Mouse (Mus musculus): ENCODE data around the gene Kcnk13. TPM values are rescaled to one million over a fixed set of nuclear protein-coding genes. Genes with fewer than 3 reads are reported as not detected.

Kcnk13 gene
- 0.46 and 0.63 TPM in 2 replicates for polyA plus RNA-seq (2015; fragmentation: Nextera tagmentation; extraction: Ambion mirVana)

GRCm38 (mm10) chr12:99964301-99965202 lies at the start of gene Kcnk13:
Kcnk13 (plus strand) TSS chr12:99964499.
- Histone ChIP-seq H3K4me3 (replicated peaks) (peak within 1 kb of the TSS; percentile 46), H3K9ac (no peak within 1 kb of the TSS), H3K27ac (no peak within 1 kb of the TSS), H3K4me2 (peak within 1 kb of the TSS; percentile 66), H3K27me3 (peaks cover 70% of the 10 kb centered on the region), H3K4me1 (replicated peaks) (peaks cover 24% of the 10 kb centered on the region), H3K9me3 (replicated peaks) (no peaks in the 10 kb centered on the region), H3K36me3 (no peaks in the 10 kb centered on the region)
- DNase-seq (no peak), ATAC-seq (ENCODE audit: low read depth) (peak; percentile 49)
- WGBS (ENCODE audit: insufficient replicate concordance), result 3% methylated on average over 39 of the region's 39 CpGs

DNA sequence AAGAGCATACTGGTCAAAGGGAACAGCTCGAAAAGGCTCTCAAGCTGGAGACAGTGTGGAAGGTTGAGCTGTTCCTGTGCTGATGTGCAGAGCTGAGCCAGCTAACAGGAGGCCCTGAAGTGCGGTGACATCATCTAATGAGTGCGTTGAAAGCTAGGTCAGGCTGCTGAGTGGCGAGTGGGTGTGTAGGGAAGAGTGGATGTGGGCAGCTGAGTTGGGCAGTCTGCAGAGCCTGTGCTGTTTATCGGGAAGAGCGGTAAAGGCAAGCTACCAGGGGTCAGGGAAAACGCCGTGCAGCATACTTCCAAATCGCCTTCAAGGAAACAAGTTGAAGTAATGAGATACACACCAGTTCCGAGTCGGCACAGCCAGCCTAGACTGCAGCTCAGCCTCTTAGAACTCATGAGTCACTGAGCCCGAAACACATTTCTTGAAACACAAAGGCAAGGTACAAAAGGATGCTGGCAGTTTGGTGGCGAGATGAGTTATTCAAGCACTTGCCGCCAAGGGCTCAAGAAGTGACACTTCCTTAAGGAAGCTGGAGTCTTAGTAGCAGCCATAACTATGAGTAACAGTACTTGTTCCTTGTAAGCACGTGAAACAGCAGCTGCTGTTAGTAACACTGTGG lies 46.4 kb upstream of the Kcnk13 start:
- no peaks in the 10 kb centered on the region for H3K4me1 ChIP-seq (replicated peaks)
- no peak for DNase-seq
- H3K27ac ChIP-seq, result no peak overlapping the region
- no peak overlapping the region for H3K4me3 ChIP-seq (replicated peaks)
- no peak overlapping the region for H3K4me2 ChIP-seq
- 81% methylated on average over 15 of the region's 15 CpGs for WGBS (ENCODE audit: insufficient replicate concordance)
- peaks cover 32% of the 10 kb centered on the region for H3K36me3 ChIP-seq
- no peaks in the 10 kb centered on the region for H3K9me3 ChIP-seq (replicated peaks)
- no peaks in the 10 kb centered on the region for H3K27me3 ChIP-seq
- H3K9ac ChIP-seq, result no peak overlapping the region
- ATAC-seq (ENCODE audit: low read depth), result no peak

DNA sequence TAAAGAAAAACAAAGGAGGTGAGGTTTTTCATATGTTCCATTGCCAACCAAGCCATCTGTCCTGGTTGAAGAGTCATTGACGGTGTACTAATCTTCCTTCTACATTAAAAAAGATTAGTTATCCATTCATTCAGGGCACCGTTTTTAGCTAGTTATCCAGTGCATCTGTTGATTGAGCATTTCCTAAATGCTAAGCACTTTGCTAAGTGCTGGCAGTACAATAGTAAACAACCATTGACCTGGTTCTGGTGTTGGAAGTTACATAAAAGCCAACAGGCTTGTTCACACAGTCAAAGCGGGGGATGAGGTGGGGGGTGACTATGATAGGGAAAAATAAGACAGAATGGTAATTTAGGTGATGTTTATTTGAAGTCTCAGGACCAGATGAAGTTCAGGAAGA lies 44.7 kb upstream of the Kcnk13 start:
- Histone ChIP-seq H3K9me3 (replicated peaks) (no peaks in the 10 kb centered on the region), H3K9ac (no peak overlapping the region), H3K27ac (no peak overlapping the region), H3K4me2 (no peak overlapping the region), H3K4me3 (replicated peaks) (no peak overlapping the region), H3K4me1 (replicated peaks) (no peaks in the 10 kb centered on the region), H3K36me3 (peaks cover 22% of the 10 kb centered on the region), H3K27me3 (no peaks in the 10 kb centered on the region)
- WGBS (ENCODE audit: insufficient replicate concordance), result 72% methylated on average over 3 of the region's 3 CpGs
- DNase-seq (no peak), ATAC-seq (ENCODE audit: low read depth) (no peak)

- Histone ChIP-seq H3K9me3 (replicated peaks) (no peaks in the 10 kb centered on the region), H3K27ac (no peak overlapping the region), H3K27me3 (no peaks in the 10 kb centered on the region), H3K9ac (no peak overlapping the region), H3K4me1 (replicated peaks) (no peaks in the 10 kb centered on the region), H3K4me2 (no peak overlapping the region), H3K36me3 (peaks cover 12% of the 10 kb centered on the region; the same call in 1 of the 2 replicates), H3K4me3 (replicated peaks) (no peak overlapping the region)
- DNase-seq (no peak), ATAC-seq (ENCODE audit: low read depth) (no peak)
- 70% methylated on average over 3 of the region's 3 CpGs for WGBS (ENCODE audit: insufficient replicate concordance)
These were observed 43.3 kb upstream of the Kcnk13 start for GRCm38 (mm10) chr12:99921045-99921444.

- Histone ChIP-seq H3K27me3 (no peaks in the 10 kb centered on the region), H3K36me3 (peaks cover 13% of the 10 kb centered on the region; the same call in 1 of the 2 replicates), H3K4me2 (no peak overlapping the region), H3K4me1 (replicated peaks) (no peaks in the 10 kb centered on the region), H3K27ac (no peak overlapping the region), H3K9me3 (replicated peaks) (no peaks in the 10 kb centered on the region), H3K4me3 (replicated peaks) (no peak overlapping the region), H3K9ac (no peak overlapping the region)
- no peak for ATAC-seq (ENCODE audit: low read depth)
- DNase-seq, result no peak
- WGBS (ENCODE audit: insufficient replicate concordance), result 71% methylated on average over 5 of the region's 5 CpGs
These were observed 41.1 kb upstream of the Kcnk13 start for GRCm38 (mm10) chr12:99923131-99923606.

- Histone ChIP-seq H3K4me2 (no peak overlapping the region), H3K4me3 (replicated peaks) (no peak overlapping the region), H3K36me3 (peaks cover 11% of the 10 kb centered on the region; the same call in 1 of the 2 replicates), H3K9me3 (replicated peaks) (no peaks in the 10 kb centered on the region), H3K27ac (no peak overlapping the region), H3K9ac (no peak overlapping the region), H3K4me1 (replicated peaks) (no peaks in the 10 kb centered on the region), H3K27me3 (no peaks in the 10 kb centered on the region)
- ATAC-seq (ENCODE audit: low read depth) (no peak), DNase-seq (no peak)
- WGBS (ENCODE audit: insufficient replicate concordance), result 73% methylated on average over 5 of the region's 5 CpGs
These were observed 40.6 kb upstream of the Kcnk13 start for GRCm38 (mm10) chr12:99923703-99924102.

DNA sequence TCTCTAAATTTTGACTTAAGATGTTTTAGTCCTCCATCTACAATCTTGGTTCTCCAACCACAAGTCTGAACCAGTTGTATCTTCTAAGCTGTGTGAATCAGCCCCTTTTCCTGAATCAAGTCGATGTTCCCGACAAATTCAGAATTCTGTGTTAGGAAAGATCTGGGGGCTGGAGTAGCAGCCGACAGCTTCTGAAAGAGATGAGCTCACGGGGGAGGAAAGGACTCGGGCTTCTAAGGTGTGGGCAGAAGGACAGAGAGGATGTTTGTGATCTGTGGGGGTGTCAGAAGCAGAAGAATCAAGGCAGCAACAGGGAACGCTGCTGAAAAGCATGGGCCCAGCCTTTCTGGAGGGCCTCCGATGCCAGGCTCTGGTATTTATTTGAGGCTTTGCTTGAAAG lies 36.0 kb upstream of the Kcnk13 start:
- Histone ChIP-seq H3K9ac (no peak overlapping the region), H3K36me3 (peaks cover 14% of the 10 kb centered on the region; the same call in 1 of the 2 replicates), H3K4me3 (replicated peaks) (no peak overlapping the region), H3K27me3 (no peaks in the 10 kb centered on the region), H3K27ac (no peak overlapping the region), H3K4me2 (no peak overlapping the region), H3K9me3 (replicated peaks) (no peaks in the 10 kb centered on the region), H3K4me1 (replicated peaks) (no peaks in the 10 kb centered on the region)
- no peak for DNase-seq
- 80% methylated on average over 7 of the region's 7 CpGs for WGBS (ENCODE audit: insufficient replicate concordance)
- ATAC-seq (ENCODE audit: low read depth), result no peak

DNA sequence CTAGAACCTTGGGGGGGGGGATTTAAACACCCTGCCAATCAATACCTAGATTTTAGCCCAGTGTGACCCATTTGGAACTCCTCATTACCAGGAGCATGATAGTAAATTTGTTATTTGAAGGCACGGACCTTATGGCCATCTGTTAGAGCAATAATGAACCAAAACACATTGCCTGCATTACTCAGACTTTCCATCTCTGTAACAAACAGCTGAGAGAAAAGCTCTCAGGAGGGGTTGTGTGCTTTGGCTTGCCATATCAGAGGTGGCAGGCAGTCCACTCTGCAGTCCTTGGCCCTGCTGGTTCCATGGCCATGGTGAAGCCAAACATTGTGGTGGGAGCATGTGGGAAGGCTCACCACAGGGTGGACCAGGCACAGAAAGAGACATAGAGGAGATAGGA lies 35.1 kb upstream of the Kcnk13 start:
- 73% methylated on average over 1 of the region's 1 CpGs for WGBS (ENCODE audit: insufficient replicate concordance)
- Histone ChIP-seq H3K9me3 (replicated peaks) (no peaks in the 10 kb centered on the region), H3K9ac (no peak overlapping the region), H3K27ac (no peak overlapping the region), H3K36me3 (peaks cover 14% of the 10 kb centered on the region; the same call in 1 of the 2 replicates), H3K4me3 (replicated peaks) (no peak overlapping the region), H3K4me2 (no peak overlapping the region), H3K4me1 (replicated peaks) (no peaks in the 10 kb centered on the region), H3K27me3 (no peaks in the 10 kb centered on the region)
- no peak for DNase-seq
- ATAC-seq (ENCODE audit: low read depth), result no peak

- Histone ChIP-seq H3K36me3 (peaks cover 23% of the 10 kb centered on the region; the same call in 1 of the 2 replicates), H3K4me1 (replicated peaks) (no peaks in the 10 kb centered on the region), H3K9me3 (replicated peaks) (no peaks in the 10 kb centered on the region), H3K27ac (no peak overlapping the region), H3K4me3 (replicated peaks) (no peak overlapping the region), H3K27me3 (no peaks in the 10 kb centered on the region), H3K4me2 (no peak overlapping the region), H3K9ac (no peak overlapping the region)
- DNase-seq (no peak), ATAC-seq (ENCODE audit: low read depth) (no peak)
- WGBS (ENCODE audit: insufficient replicate concordance), result 83% methylated on average over 4 of the region's 4 CpGs
These were observed 32.1 kb upstream of the Kcnk13 start for GRCm38 (mm10) chr12:99932245-99932644.

DNA sequence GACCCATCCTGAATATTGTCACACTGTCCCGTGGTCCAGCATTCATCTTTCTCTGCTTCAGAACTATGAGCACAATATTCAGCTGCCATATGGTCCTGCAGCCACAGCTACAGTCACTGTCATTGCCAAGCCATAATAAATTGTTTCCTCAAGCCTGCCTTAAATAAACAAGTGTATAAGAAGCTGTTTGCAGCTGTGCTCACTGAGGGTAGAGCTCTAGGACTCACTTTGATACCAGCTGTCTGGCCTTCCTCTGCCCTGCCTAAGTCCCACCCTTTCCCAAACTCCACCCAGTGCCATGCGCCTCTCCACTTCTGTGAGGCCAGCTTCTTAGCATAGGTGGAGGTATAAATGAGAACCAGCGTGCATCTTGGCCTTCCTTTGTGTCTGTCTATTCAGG lies 30.7 kb upstream of the Kcnk13 start:
- WGBS (ENCODE audit: insufficient replicate concordance), result 79% methylated on average over 3 of the region's 3 CpGs
- peaks cover 17% of the 10 kb centered on the region; the same call in 1 of the 2 replicates for H3K36me3 ChIP-seq
- H3K4me2 ChIP-seq, result no peak overlapping the region
- H3K9me3 ChIP-seq (replicated peaks), result no peaks in the 10 kb centered on the region
- no peak for DNase-seq
- no peak for ATAC-seq (ENCODE audit: low read depth)
- H3K27ac ChIP-seq, result no peak overlapping the region
- no peaks in the 10 kb centered on the region for H3K27me3 ChIP-seq
- H3K4me1 ChIP-seq (replicated peaks), result no peaks in the 10 kb centered on the region
- no peak overlapping the region for H3K9ac ChIP-seq
- no peak overlapping the region for H3K4me3 ChIP-seq (replicated peaks)

DNA sequence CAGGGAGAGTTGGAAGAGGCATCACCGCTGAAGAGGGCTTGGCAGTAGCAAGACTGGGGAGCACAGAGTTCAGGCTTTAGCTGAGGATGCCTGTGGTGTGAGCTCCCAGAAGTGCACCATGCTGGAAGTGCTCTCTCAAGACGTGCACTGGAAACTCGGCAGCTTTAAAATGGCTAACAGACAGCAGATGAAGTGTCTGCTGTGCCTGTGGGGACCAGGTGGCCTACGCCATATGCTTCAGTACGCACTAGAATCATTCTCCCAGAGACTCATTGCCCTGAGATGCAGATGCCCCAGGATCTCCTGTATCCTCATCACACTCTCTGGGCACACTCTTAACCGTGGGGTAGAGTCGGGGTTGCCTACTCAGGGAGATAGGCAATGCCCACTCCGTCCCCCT lies 28.9 kb upstream of the Kcnk13 start:
- ATAC-seq (ENCODE audit: low read depth), result no peak
- H3K4me3 ChIP-seq (replicated peaks), result no peak overlapping the region
- H3K9ac ChIP-seq, result no peak overlapping the region
- H3K4me2 ChIP-seq, result no peak overlapping the region
- H3K27me3 ChIP-seq, result no peaks in the 10 kb centered on the region
- no peaks in the 10 kb centered on the region for H3K9me3 ChIP-seq (replicated peaks)
- no peaks in the 10 kb centered on the region for H3K4me1 ChIP-seq (replicated peaks)
- peaks cover 12% of the 10 kb centered on the region; the same call in 1 of the 2 replicates for H3K36me3 ChIP-seq
- no peak overlapping the region for H3K27ac ChIP-seq
- DNase-seq, result no peak
- 91% methylated on average over 8 of the region's 8 CpGs for WGBS (ENCODE audit: insufficient replicate concordance)
